ENCODE assay signal across 9 mouse cellular contexts in the genomic region with DNA sequence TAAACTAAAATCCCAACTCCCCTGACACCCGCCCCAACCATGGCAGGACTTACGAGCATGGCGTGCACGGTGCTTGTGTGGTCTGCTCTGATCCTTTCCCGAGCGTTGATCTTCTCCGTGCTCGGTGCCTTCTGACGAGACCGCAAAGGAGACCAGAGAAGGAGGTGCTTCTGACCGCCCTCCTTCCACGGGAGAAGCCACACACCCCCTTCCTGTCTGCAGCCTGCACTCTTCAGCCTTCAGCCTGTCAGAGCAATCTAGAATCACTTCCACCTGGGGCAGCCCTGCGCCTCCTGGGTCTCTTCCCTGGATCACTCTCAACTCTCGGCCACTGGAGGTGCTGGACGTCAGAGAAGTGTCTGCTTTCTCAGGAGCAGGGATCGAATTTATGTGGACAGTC.
DNase-seq lines count a peak whose midpoint lies in the region; ATAC-seq lines count a peak whose summit lies in the region.
"Had no signal": no experiment of that assay in that cellular context is flagged by ENCODE, and none has a peak within 500 bp of the region (broad histone marks: within the 10 kb centered on the region; RNA-seq: fewer than 3 reads in every experiment).

No protein-coding gene starts in this region.

- H3K4me3 ChIP-seq in kidney, embryonic 16.5 days (ENCODE audit: low read length) = peak overlapping the region; percentile 27
- peak overlapping the region; percentile 41 to 56 for H3K4me3 ChIP-seq in heart, embryonic 14.5 days (ENCODE audit: control insufficient read depth in 1 of 2, insufficient read depth in 1 of 2, low read depth in 1 of 2, low read length in 2 of 2)
- H3K4me3 ChIP-seq in megakaryocyte, embryonic 14.5 days (replicated peaks) = peak overlapping the region; percentile 76
- H3K4me3 ChIP-seq: erythroblast, embryonic 14.5 days had no signal

- H3K27me3 ChIP-seq in kidney, embryonic 16.5 days (ENCODE audit: insufficient read depth, low read length) = no peaks in the 10 kb centered on the region
- no peaks in the 10 kb centered on the region for H3K27me3 ChIP-seq in heart, embryonic 14.5 days (ENCODE audit: control insufficient read depth, insufficient read depth, low read length)
- H3K27me3 ChIP-seq in megakaryocyte, embryonic 14.5 days (replicated peaks) = peaks cover 7% of the 10 kb centered on the region

- WGBS in kidney, embryonic 16.5 days = 22% methylated on average over 16 of the region's 16 CpGs
- WGBS in heart, embryonic 14.5 days = 14% methylated on average over 16 of the region's 16 CpGs

- 0 out of 2 replicates have a peak, but pooled peaks cover 3% of the 10 kb centered on the region for H3K4me1 ChIP-seq in kidney, embryonic 16.5 days (ENCODE audit: insufficient read depth, low read length)
- H3K4me1 ChIP-seq in heart, embryonic 14.5 days (ENCODE audit: control insufficient read depth in 2 of 2, insufficient read depth in 2 of 2, low read length in 2 of 2) = peaks cover 16 to 21% of the 10 kb centered on the region in 2 experiments
- H3K4me1 ChIP-seq in megakaryocyte, embryonic 14.5 days = peaks cover 16% of the 10 kb centered on the region

- H3K9me3 ChIP-seq in kidney, embryonic 16.5 days (ENCODE audit: low read length) = no peaks in the 10 kb centered on the region
- H3K9me3 ChIP-seq in heart, embryonic 14.5 days (ENCODE audit: control insufficient read depth, low read length) = no peaks in the 10 kb centered on the region
- peaks cover 22% of the 10 kb centered on the region for H3K9me3 ChIP-seq in megakaryocyte, embryonic 14.5 days

- H3K36me3 ChIP-seq in kidney, embryonic 16.5 days (ENCODE audit: insufficient read depth, low read length) = peaks cover 7% of the 10 kb centered on the region; the same call in 1 of the 2 replicates
- H3K36me3 ChIP-seq in heart, embryonic 14.5 days (ENCODE audit: control insufficient read depth, insufficient read depth, low read length) = peaks cover 26% of the 10 kb centered on the region
- H3K36me3 ChIP-seq in megakaryocyte, embryonic 14.5 days (replicated peaks; ENCODE audit: low read length) = no peaks in the 10 kb centered on the region

- ATAC-seq in kidney, embryonic 16.5 days (ENCODE audit: low FRiP score, low TSS enrichment) = peak; percentile 76
- peak; percentile 83 for ATAC-seq in common myeloid progenitor, adult 5-6 weeks (replicated peaks; ENCODE audit: low read depth, poor library complexity, severe bottlenecking)
- peak; percentile 59; the same call in 1 of the 2 replicates for ATAC-seq in heart, embryonic 14.5 days (ENCODE audit: insufficient number of reproducible peaks, insufficient read depth, low FRiP score, low read depth)

- DNase-seq in kidney, adult 11 months = no peak
- no peak for DNase-seq in cerebellum, adult 9-10 months
- no peak for DNase-seq in layer of hippocampus, postnatal 14 days (ENCODE audit: low spot score in 2 of 2)
- DNase-seq in MN1 (ENCODE audit: low spot score) = no peak

- no peak overlapping the region for H3K27ac ChIP-seq in kidney, embryonic 16.5 days (ENCODE audit: low read length)
- H3K27ac ChIP-seq in heart, embryonic 14.5 days (replicated peaks in 1 of 2; ENCODE audit: control insufficient read depth in 1 of 2, insufficient read depth in 1 of 2, low read depth in 2 of 2, low read length in 2 of 2) = peak overlapping the region; percentile 89 to 96

- peak overlapping the region; percentile 50 for H3K4me2 ChIP-seq in kidney, embryonic 16.5 days (replicated peaks; ENCODE audit: low read depth, low read length)
- peak overlapping the region; percentile 66 for H3K4me2 ChIP-seq in heart, embryonic 14.5 days (ENCODE audit: low read length)

- H3K9ac ChIP-seq in kidney, embryonic 16.5 days (replicated peaks; ENCODE audit: low read length) = peak overlapping the region; percentile 50; the same call in 1 of the 2 replicates
- H3K9ac ChIP-seq in heart, embryonic 14.5 days (ENCODE audit: low read length) = peak overlapping the region; percentile 77
